Mouse (Mus musculus): ENCODE measurements around the gene Cab39. TPM values are rescaled to one million over a fixed set of nuclear protein-coding genes. Genes with fewer than 3 reads are reported as not detected.

The Cab39 gene
- total RNA-seq (2023): 94.5 and 115 TPM in 2 replicates

GRCm38 (mm10) chr1:85793208-85794105 lies at the start of gene Cab39:
Gene Cab39, plus strand, starts transcription at chr1:85793441.

GRCm38 (mm10) chr1:85778436-85778835 lies 14.8 kb upstream of the Cab39 start, which contains the start of gene A630001G21Rik:
Gene A630001G21Rik, minus strand, starts transcription at chr1:85778643.

GRCm38 (mm10) chr1:85894231-85894747 lies 101.0 kb downstream of the Cab39 start, which contains the start of gene Itm2c:
Gene Itm2c, plus strand, starts transcription at chr1:85894281.

Other genes starting within 250 kb of the Cab39 start
- gene G530012D18Rik, start 217.8 kb upstream of the Cab39 start, total RNA-seq (2023): not detected in 2 replicates
- 71.8 and 74.3 TPM in 2 replicates for gene Sp110, start 194.6 kb upstream of the Cab39 start, total RNA-seq (2023)
- gene Sp140, start 193.1 kb upstream of the Cab39 start, total RNA-seq (2023): 226 and 272 TPM in 2 replicates
- 209 and 238 TPM in 2 replicates for gene Sp100, start 143.5 kb upstream of the Cab39 start, total RNA-seq (2023)
- gene A630001G21Rik, start 14.8 kb upstream of the Cab39 start, total RNA-seq (2023): 27.1 and 31.0 TPM in 2 replicates
- 40.2 and 45.8 TPM in 2 replicates for gene Itm2c, start 100.8 kb downstream of the Cab39 start, total RNA-seq (2023)
- not detected in 2 replicates for gene 4933407L21Rik, start 135.0 kb downstream of the Cab39 start, total RNA-seq (2023)
- gene Gpr55, start 167.6 kb downstream of the Cab39 start, total RNA-seq (2023): 0.29 TPM in 1 of 2 replicates, not detected in the other
- not detected in 2 replicates for gene Spata3, start 223.4 kb downstream of the Cab39 start, total RNA-seq (2023)